In the genomic region with DNA sequence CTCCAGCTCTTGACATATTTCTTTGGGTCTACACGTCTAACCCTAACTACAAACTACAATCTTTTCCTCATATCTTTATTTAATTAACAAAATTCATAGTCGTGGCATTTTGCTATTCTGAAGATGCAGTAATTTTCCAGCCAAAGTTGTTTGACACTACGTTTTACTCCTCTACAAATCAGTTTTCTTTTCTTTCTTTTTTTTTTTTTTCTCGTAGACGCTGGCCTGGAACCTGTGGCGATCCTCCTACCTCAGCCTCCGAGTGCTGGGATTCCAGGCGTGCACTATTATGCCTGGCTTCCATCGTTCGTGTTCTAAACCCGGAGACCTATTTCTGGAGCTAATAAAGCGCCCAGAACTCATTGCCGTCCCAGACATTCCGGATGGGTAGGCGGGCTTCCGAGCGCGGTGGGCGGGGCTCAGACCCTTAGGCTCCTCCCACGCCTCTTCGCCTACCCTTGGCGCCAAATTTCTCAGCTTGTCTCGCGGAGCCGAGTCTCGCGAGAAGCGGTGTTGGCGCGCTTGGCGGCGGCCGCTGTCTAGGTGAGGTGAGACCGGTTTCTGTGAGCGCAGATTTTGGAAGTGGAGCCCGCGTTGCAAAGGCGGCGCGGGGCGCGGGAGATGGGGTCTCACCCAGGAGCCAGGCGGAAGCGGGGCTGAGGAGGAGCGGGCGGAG, we compare ENCODE assay signal across 8 mouse cellular contexts. TPM values are rescaled to one million over a fixed set of nuclear protein-coding genes. Genes with fewer than 3 reads are reported as not detected.
A peak's percentile ranks its signal among the peaks of the same experiment; 100 is the strongest.
DNase-seq lines count a peak whose midpoint lies in the region; ATAC-seq and TF ChIP-seq lines count a peak whose summit lies in the region.

Tipin (plus strand) TSS at position 477 of the 676 bp plus-strand sequence.

- peak; percentile 95 for DNase-seq in 416B (ENCODE audit: low read depth)
- peak; percentile 94 for DNase-seq in heart, adult 8-10 months (ENCODE audit: low spot score)
- DNase-seq in kidney, adult 9 months: peak; percentile 96
- peak; percentile 97 for DNase-seq in limb, embryonic 14.5 days (ENCODE audit: low spot score)
- DNase-seq in midbrain, postnatal 0 days (ENCODE audit: low spot score): peak; percentile 95
- DNase-seq in spleen, postnatal 14 days (ENCODE audit: low spot score in 2 of 2): peak; percentile 93 to 96

- no peaks in the 10 kb centered on the region for H3K9me3 ChIP-seq in embryonic facial prominence, embryonic 15.5 days (replicated peaks)
- no peaks in the 10 kb centered on the region for H3K9me3 ChIP-seq in limb, embryonic 14.5 days (ENCODE audit: control insufficient read depth, low read length)
- no peaks in the 10 kb centered on the region for H3K9me3 ChIP-seq in midbrain, postnatal 0 days (ENCODE audit: low read length)

- TF ChIP-seq POLR2A in bone marrow, adult 2 months (IDR thresholded peaks at IDR 0.05; ENCODE audit: borderline replicate concordance, control insufficient read depth, low read depth, low read length): peak; percentile 97
- peak; percentile 93; the same call in 1 of the 2 replicates for TF ChIP-seq POLR2A in limb, embryonic 14.5 days (IDR thresholded peaks at IDR 0.05; ENCODE audit: borderline replicate concordance, extremely low read depth, insufficient read depth, insufficient read length)

- ATAC-seq in embryonic facial prominence, embryonic 15.5 days (ENCODE audit: insufficient number of reproducible peaks, low FRiP score, low TSS enrichment, low read depth): peak; percentile 94
- ATAC-seq in limb, embryonic 14.5 days (ENCODE audit: low FRiP score, low read depth): peak; percentile 96
- peak; percentile 91 for ATAC-seq in midbrain, postnatal 0 days (ENCODE audit: low FRiP score)

- TF ChIP-seq CTCF in bone marrow, adult 2 months (IDR thresholded peaks at IDR 0.05; ENCODE audit: control insufficient read depth, insufficient read depth, low read length): no peak
- no peak for TF ChIP-seq CTCF in midbrain, postnatal 0 days (IDR thresholded peaks at IDR 0.05)

- H3K27me3 ChIP-seq in embryonic facial prominence, embryonic 15.5 days: no peaks in the 10 kb centered on the region
- H3K27me3 ChIP-seq in limb, embryonic 14.5 days (ENCODE audit: control insufficient read depth, insufficient read depth, low read length): no peaks in the 10 kb centered on the region
- H3K27me3 ChIP-seq in midbrain, postnatal 0 days (ENCODE audit: insufficient read depth, low read length): no peaks in the 10 kb centered on the region

- H3K4me2 ChIP-seq in embryonic facial prominence, embryonic 15.5 days (replicated peaks): peak within 1 kb of the TSS; percentile 58
- peak within 1 kb of the TSS; percentile 72 for H3K4me2 ChIP-seq in limb, embryonic 14.5 days (replicated peaks; ENCODE audit: low read depth, low read length, severe bottlenecking)
- H3K4me2 ChIP-seq in midbrain, postnatal 0 days (ENCODE audit: low read depth, low read length, poor library complexity, severe bottlenecking): peak within 1 kb of the TSS; percentile 56

- no peaks in the 10 kb centered on the region; the same call in 1 of the 2 replicates for H3K36me3 ChIP-seq in embryonic facial prominence, embryonic 15.5 days
- H3K36me3 ChIP-seq in limb, embryonic 14.5 days (ENCODE audit: control insufficient read depth, insufficient read depth, low read length): no peaks in the 10 kb centered on the region
- no peaks in the 10 kb centered on the region for H3K36me3 ChIP-seq in midbrain, postnatal 0 days (ENCODE audit: insufficient read depth, low read length)

- under 1% methylated on average over 46 of the region's 46 CpGs for WGBS in bone marrow, adult 2 months
- 2% methylated on average over 46 of the region's 46 CpGs for WGBS in embryonic facial prominence, embryonic 15.5 days
- 3% methylated on average over 45 of the region's 46 CpGs for WGBS in limb, embryonic 14.5 days
- whole genome bisulfite sequencing in midbrain, postnatal 0 days: 3% methylated on average over 46 of the region's 46 CpGs

- peaks cover 2% of the 10 kb centered on the region; the same call in 1 of the 2 replicates for H3K4me1 ChIP-seq in bone marrow, adult 2 months (ENCODE audit: control insufficient read depth, insufficient read depth, low read length)
- H3K4me1 ChIP-seq in embryonic facial prominence, embryonic 15.5 days: peaks cover 8% of the 10 kb centered on the region
- peaks cover 7% of the 10 kb centered on the region for H3K4me1 ChIP-seq in limb, embryonic 14.5 days (ENCODE audit: control insufficient read depth, insufficient read depth, low read length)
- H3K4me1 ChIP-seq in midbrain, postnatal 0 days (ENCODE audit: insufficient read depth, low read length): peaks cover 8% of the 10 kb centered on the region; the same call in 1 of the 2 replicates

- peak within 1 kb of the TSS; percentile 87 for H3K4me3 ChIP-seq in bone marrow, adult 2 months (replicated peaks; ENCODE audit: control insufficient read depth, low read depth, low read length)
- peak within 1 kb of the TSS; percentile 89 for H3K4me3 ChIP-seq in embryonic facial prominence, embryonic 15.5 days (replicated peaks)
- H3K4me3 ChIP-seq in limb, embryonic 14.5 days (replicated peaks; ENCODE audit: low read length): peak within 1 kb of the TSS; percentile 78
- H3K4me3 ChIP-seq in midbrain, postnatal 0 days (ENCODE audit: low read depth, low read length): peak within 1 kb of the TSS; percentile 68

- peak within 1 kb of the TSS; percentile 88 for H3K9ac ChIP-seq in embryonic facial prominence, embryonic 15.5 days
- H3K9ac ChIP-seq in limb, embryonic 14.5 days (ENCODE audit: low read depth, low read length, severe bottlenecking): peak within 1 kb of the TSS; percentile 98
- peak within 1 kb of the TSS; percentile 75 for H3K9ac ChIP-seq in midbrain, postnatal 0 days (replicated peaks; ENCODE audit: low read length, poor library complexity, severe bottlenecking)

- peak within 1 kb of the TSS; percentile 76 for H3K27ac ChIP-seq in bone marrow, adult 2 months (ENCODE audit: control insufficient read depth, insufficient read depth, low read depth, low read length, poor library complexity)
- H3K27ac ChIP-seq in embryonic facial prominence, embryonic 15.5 days (replicated peaks): peak within 1 kb of the TSS; percentile 95
- H3K27ac ChIP-seq in limb, embryonic 14.5 days (replicated peaks; ENCODE audit: low read depth, low read length): peak within 1 kb of the TSS; percentile 97
- H3K27ac ChIP-seq in midbrain, postnatal 0 days (ENCODE audit: low read depth, low read length): peak within 1 kb of the TSS; percentile 80

RNA-seq across cellular contexts. Expression of gene Tipin, which starts in this region (rescaled TPM):
- 82.0 and 115 TPM in 2 replicates for polyA plus RNA-seq in bone marrow, adult 2 months (2011; ENCODE audit: insufficient read depth, insufficient read length, low replicate concordance, missing spikeins)
- polyA plus RNA-seq in embryonic facial prominence, embryonic 15.5 days (2015; fragmentation: Nextera tagmentation; extraction: Ambion mirVana): 171 and 185 TPM in 2 replicates
- total RNA-seq in heart, adult 8-10 months (2022): 10 to 100 TPM in 3 of 4 experiments, 1 to 10 TPM in 1; 9.3 to 12.9 (median 11.0) TPM
- polyA plus RNA-seq in limb, embryonic 14.5 days (2012; rRNA removed): 92.7 and 124 TPM in 2 replicates
- 199 TPM in 2 replicates for polyA plus RNA-seq in limb, embryonic 14.5 days (2014; fragmentation: Nextera tagmentation; extraction: Ambion mirVana)
- total RNA-seq in midbrain, postnatal 0 days (2014; rRNA removed): 47.4 and 58.1 TPM in 2 replicates
- polyA plus RNA-seq in midbrain, postnatal 0 days (2015; fragmentation: Nextera tagmentation; extraction: Ambion mirVana): 71.1 and 73.2 TPM in 2 replicates

Comparison
In these comparisons a context has a peak if more than half of its experiments do, and no peak if none do; other contexts are left out.
1. Peak in every context shown above with its lines: DNase-seq, ATAC-seq, H3K4me3 ChIP-seq and H3K27ac ChIP-seq.